Mouse (Mus musculus) lung, adult 2 months (tissue): ENCODE measurements around the gene Gm3685. TPM values are rescaled to one million over a fixed set of nuclear protein-coding genes. Genes with fewer than 3 reads are reported as not detected.
"Not testable (repeated sequence)": the region's sequence is repeated elsewhere in the genome, so short reads cannot be mapped to it uniquely, and the experiment has no call there.

Experiments used
- DNase-seq: peaks from one replicate; pipeline ENCODE4 v3.0.0; 2022
- H3K4me1 ChIP-seq: fragments of 200-500 bp; 2 replicates; pipeline ENCODE4 v1.6.1; 2011; ENCODE audit warnings: low read length; ENCODE audit not compliant: control insufficient read depth, insufficient read depth
- H3K4me3 ChIP-seq: fragments of 200-500 bp; replicated peaks from 2 replicates; pipeline ENCODE3; 2011; ENCODE audit warnings: low read depth, mild to moderate bottlenecking, control low read depth, low read length; ENCODE audit errors: extremely low read depth
- WGBS: fragments of 180-500 bp; shearing (Covaris S2); methylation state at CpG from one replicate; pipeline ENCODE4 v1.1.7; 2018; 5-methylcytosine and 5-hydroxymethylcytosine counted together
- polyA plus RNA-seq: library from polyadenylated mRNA; depleted of rRNA; stranded (reverse); fragments of >200 nt; gene quantifications from 2 replicates; pipeline ENCODE4 v1.2.3, GENCODE M21; 2012; rRNA removed

The Gm3685 gene
- not detected in 2 replicates for polyA plus RNA-seq

DNA sequence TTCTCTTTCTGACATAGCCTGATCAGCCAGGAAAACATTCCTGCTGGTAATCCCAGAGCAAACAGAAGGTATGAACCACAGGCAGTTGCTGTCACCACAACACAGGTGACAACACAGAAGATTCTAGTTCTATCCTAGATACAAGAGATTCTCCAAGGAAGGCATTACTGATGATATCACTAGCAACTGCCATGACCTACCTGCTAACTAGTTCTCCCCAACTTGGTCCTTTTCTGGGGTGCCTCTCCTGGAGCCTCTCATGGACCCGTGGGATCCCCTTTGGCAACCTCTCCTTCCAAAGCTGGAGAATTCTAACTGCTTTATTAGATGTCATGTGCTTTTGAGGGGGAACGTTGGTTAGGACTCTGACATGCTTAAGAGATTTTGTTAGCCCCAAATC, at the start of gene Gm3685:
TSS of gene Gm3685 (minus strand) at position 101 of the 400 bp plus-strand sequence.
- not testable (repeated sequence) for H3K4me1 ChIP-seq, H3K4me3 ChIP-seq, DNase-seq
- no CpG with 5 or more reads among the region's 2 CpGs for WGBS

DNA sequence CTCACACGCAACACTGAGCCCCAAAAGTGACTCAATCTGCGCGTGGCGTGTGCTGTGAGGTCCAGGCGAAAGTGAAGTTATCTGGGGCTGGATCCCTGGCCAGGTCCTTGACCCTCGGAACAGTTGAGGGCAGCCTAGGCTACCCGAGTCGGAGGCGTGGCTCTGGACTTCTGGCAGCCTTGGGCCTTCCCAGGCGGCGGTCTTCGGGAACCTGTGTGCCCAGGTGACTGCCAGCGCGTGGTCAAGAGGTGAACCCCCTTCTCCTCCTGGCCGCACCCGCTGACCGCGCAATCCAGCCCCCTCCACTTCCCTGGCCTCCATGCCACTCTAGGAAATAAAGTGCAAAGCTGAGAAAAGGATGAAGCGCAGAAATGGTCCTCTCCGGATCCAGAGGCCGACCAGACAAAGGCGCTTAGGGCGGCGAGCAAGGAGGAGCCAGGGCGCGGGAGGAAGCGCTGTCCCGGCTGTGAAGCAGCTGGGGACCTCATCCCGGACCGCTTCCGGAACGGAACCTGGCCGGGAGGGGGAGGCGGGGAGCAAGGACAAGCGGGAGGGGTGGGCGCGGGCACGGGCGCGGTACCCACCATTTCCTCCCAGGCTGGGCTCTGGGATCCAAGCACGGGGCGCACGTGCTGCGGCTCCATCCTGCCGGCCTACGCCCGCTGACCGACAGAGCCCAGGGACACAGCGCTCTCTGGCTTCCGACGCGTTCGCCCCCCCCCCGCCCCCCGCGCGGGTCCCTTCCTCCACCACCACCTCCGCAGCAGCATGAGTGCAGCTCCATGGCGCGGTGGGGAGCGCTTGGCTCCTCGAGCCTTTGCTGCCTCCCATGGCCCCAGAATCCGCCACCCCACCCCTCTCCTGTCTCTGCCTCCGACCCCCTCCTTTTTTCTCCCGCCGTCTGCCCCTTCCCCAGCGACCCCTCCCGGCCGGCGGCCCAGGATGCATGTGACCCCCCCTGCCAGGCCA, 17.7 kb downstream of the Gm3685 start, which contains the start of gene Gm10406:
TSS of gene Gm10406 (minus strand) at position 669 of the 969 bp plus-strand sequence.
- under 1% methylated on average over 57 of the region's 70 CpGs for WGBS
- peak; percentile 10 for DNase-seq

DNA sequence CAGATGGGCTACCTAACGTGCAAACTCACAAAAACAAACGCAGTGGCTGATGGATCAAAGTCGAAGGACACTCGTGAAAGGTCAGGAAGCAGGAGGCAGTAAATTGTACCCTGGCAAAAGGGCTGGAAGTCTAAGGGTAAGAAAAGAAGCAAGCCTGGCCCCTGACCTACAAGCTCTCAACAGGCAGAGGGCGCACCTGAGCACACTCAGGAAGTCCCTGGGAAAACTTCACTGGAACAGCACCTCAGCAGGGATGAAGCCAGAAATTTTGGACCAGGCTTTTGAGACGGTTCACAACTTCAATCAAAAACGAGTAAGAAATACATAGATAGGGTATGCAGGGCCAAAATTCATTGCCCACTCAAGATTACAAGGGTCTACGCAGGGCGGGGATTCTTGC, 18.5 kb downstream of the Gm3685 start:
- not testable (repeated sequence) for H3K4me3 ChIP-seq, H3K4me1 ChIP-seq
- peak; percentile 1 for DNase-seq
- WGBS, result 10% methylated on average over 9 of the region's 9 CpGs

More for the DNA sequence above, 17.7 kb downstream of the Gm3685 start, which contains the start of gene Gm10406:
- H3K4me1 ChIP-seq, H3K4me3 ChIP-seq: not testable (repeated sequence)

Other genes with a start within 250 kb of the Gm3685 start
- gene Gm3642, start 204.7 kb downstream of the Gm3685 start, polyA plus RNA-seq, result not detected in 2 replicates
- gene Gm3667, start 155.0 kb downstream of the Gm3685 start, polyA plus RNA-seq, result 0.13 TPM in 1 of 2 replicates, not detected in the other
- not detected in 2 replicates for gene Gm6356, start 71.2 kb downstream of the Gm3685 start, polyA plus RNA-seq
- 0.08 and 0.11 TPM in 2 replicates for gene Gm10406, start 17.5 kb downstream of the Gm3685 start, polyA plus RNA-seq
- not detected in 2 replicates for gene Gm3696, start 55.7 kb upstream of the Gm3685 start, polyA plus RNA-seq
- gene Gm6676, start 80.4 kb upstream of the Gm3685 start, polyA plus RNA-seq, result not detected in 2 replicates
- gene Gm3512, start 129.6 kb upstream of the Gm3685 start, polyA plus RNA-seq, result 0.17 TPM in 1 of 2 replicates, not detected in the other
- gene Gm16434, start 149.6 kb upstream of the Gm3685 start, polyA plus RNA-seq, result not detected in 2 replicates
- gene Gm3727, start 219.7 kb upstream of the Gm3685 start, polyA plus RNA-seq, result not detected in 2 replicates